Mouse (Mus musculus): ENCODE measurements at regions not wholly inside any gene's neighbourhood (a gene's known extent, or its start where the extent isn't known, plus 50 kb on each side); places are given as distances from the start of the nearest gene placed in this dataset.

DNA sequence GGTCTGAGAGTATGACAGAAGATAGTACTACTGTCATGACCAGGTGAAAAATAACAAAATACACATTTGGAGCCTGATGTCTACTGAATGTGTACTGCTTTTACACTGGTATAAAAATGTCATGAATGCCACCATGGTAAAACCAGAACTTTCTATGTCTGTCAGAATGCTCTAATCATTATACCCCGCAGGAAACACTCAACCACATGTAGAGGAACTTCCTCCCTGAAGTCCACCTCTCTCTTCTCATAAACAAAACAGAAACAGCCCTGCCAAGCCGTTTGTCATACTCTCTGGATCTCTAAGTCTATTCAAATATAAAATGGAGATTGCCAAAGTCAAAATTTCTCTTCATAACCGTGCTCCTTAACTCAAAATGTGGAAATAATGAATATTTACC, 178.2 kb downstream of the Parm1 start:
- WGBS, result 17% methylated on average over 3 of the region's 3 CpGs
- no peak for TF ChIP-seq POLR2A (IDR thresholded peaks at IDR 0.05; ENCODE audit: control insufficient read depth, extremely low read depth, insufficient read depth, low read length, poor library complexity)
- TF ChIP-seq CTCF (IDR thresholded peaks at IDR 0.05; ENCODE audit: borderline replicate concordance, control insufficient read depth, extremely low read depth, insufficient read depth, low read length, poor library complexity), result no peak
- DNase-seq, result no peak
- H3K36me3 ChIP-seq (ENCODE audit: control insufficient read depth, insufficient read depth, low read length), result no peaks in the 10 kb centered on the region
- H3K4me1 ChIP-seq (replicated peaks; ENCODE audit: control insufficient read depth, insufficient read depth, low read length), result no peaks in the 10 kb centered on the region
- H3K27me3 ChIP-seq (ENCODE audit: control insufficient read depth, insufficient read depth, low read length), result no peaks in the 10 kb centered on the region
- no peak overlapping the region for H3K4me3 ChIP-seq (ENCODE audit: control insufficient read depth, insufficient read depth, low read length)
- H3K27ac ChIP-seq (ENCODE audit: control insufficient read depth, insufficient read depth, low read length), result no peak overlapping the region

DNA sequence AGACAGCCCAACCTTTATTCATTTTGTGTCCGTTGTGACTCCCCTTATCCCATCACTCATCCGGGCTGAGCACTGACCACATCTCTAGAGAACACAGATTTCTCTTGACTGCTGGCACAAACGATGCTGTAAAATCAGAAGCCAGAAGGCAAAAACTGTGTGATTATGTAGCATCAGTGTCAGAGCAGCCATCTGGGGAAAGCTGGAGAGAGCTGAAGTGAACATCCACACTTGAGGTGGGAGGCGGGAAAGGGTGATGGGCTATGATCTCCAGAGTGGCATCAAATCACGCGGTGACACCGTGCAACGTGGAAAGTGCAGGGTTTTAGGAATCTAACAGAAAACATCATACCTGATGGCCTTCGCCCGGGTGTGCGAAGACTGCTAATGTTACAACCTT, 175.9 kb downstream of the Parm1 start:
- no peak for DNase-seq
- no peaks in the 10 kb centered on the region for H3K4me1 ChIP-seq (replicated peaks; ENCODE audit: control insufficient read depth, insufficient read depth, low read length)
- no peaks in the 10 kb centered on the region for H3K36me3 ChIP-seq (ENCODE audit: control insufficient read depth, insufficient read depth, low read length)
- no peak overlapping the region for H3K4me3 ChIP-seq (ENCODE audit: control insufficient read depth, insufficient read depth, low read length)
- H3K27me3 ChIP-seq (ENCODE audit: control insufficient read depth, insufficient read depth, low read length), result no peaks in the 10 kb centered on the region
- no peak for TF ChIP-seq POLR2A (IDR thresholded peaks at IDR 0.05; ENCODE audit: control insufficient read depth, extremely low read depth, insufficient read depth, low read length, poor library complexity)
- TF ChIP-seq CTCF (IDR thresholded peaks at IDR 0.05; ENCODE audit: borderline replicate concordance, control insufficient read depth, extremely low read depth, insufficient read depth, low read length, poor library complexity), result no peak
- WGBS, result 94% methylated on average over 11 of the region's 11 CpGs
- no peak overlapping the region for H3K27ac ChIP-seq (ENCODE audit: control insufficient read depth, insufficient read depth, low read length)

DNA sequence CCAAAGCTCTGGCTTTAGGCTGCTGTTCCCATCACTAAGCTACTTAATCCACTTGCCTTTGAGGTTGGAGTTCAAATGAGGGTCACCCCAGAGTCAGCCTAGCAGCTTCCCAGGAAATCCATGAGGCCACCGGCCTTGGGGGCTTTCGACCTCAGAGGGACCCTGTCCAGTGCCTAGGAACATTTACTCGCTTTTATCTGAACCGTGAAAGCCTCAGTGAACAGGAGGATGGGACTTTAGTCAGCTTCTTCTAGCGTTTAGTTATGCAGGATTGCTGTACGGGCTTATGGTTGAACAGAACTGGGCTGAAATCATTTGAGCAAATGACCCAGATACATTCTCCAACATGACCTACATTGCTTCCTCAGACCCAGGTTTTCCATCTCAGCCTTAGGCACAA, 174.9 kb downstream of the Parm1 start:
- H3K4me1 ChIP-seq (replicated peaks; ENCODE audit: control insufficient read depth, insufficient read depth, low read length), result no peaks in the 10 kb centered on the region
- DNase-seq, result no peak
- WGBS, result 92% methylated on average over 6 of the region's 6 CpGs
- H3K27me3 ChIP-seq (ENCODE audit: control insufficient read depth, insufficient read depth, low read length), result no peaks in the 10 kb centered on the region
- no peaks in the 10 kb centered on the region for H3K36me3 ChIP-seq (ENCODE audit: control insufficient read depth, insufficient read depth, low read length)
- H3K27ac ChIP-seq (ENCODE audit: control insufficient read depth, insufficient read depth, low read length), result no peak overlapping the region
- TF ChIP-seq CTCF (IDR thresholded peaks at IDR 0.05; ENCODE audit: borderline replicate concordance, control insufficient read depth, extremely low read depth, insufficient read depth, low read length, poor library complexity) (no peak), POLR2A (IDR thresholded peaks at IDR 0.05; ENCODE audit: control insufficient read depth, extremely low read depth, insufficient read depth, low read length, poor library complexity) (no peak)
- H3K4me3 ChIP-seq (ENCODE audit: control insufficient read depth, insufficient read depth, low read length), result no peak overlapping the region

DNA sequence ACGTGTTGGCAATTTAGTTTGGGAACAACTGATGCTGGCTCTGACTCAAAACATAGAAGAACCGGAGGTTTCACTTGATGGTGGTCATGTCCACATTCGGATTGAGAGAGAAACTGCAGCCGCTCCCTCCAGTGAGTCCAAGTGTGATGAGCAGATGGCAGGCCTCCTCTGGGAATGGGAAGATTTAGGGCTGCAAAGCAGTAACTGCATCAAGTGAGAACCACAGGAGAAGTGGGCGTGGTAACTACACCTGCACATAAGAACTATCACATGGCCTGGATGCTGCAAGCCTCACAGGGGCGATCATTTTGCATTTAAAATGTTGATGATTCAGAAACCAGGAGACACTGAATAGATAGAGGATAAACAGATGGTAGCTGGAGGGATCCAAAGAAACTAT, 161.3 kb downstream of the Parm1 start:
- Histone ChIP-seq H3K27ac (ENCODE audit: control insufficient read depth, insufficient read depth, low read length) (no peak overlapping the region), H3K27me3 (ENCODE audit: control insufficient read depth, insufficient read depth, low read length) (no peaks in the 10 kb centered on the region), H3K4me1 (replicated peaks; ENCODE audit: control insufficient read depth, insufficient read depth, low read length) (no peaks in the 10 kb centered on the region), H3K36me3 (ENCODE audit: control insufficient read depth, insufficient read depth, low read length) (no peaks in the 10 kb centered on the region), H3K4me3 (ENCODE audit: control insufficient read depth, insufficient read depth, low read length) (no peak overlapping the region)
- 91% methylated on average over 6 of the region's 6 CpGs for WGBS
- no peak for DNase-seq
- TF ChIP-seq POLR2A (IDR thresholded peaks at IDR 0.05; ENCODE audit: control insufficient read depth, extremely low read depth, insufficient read depth, low read length, poor library complexity), result no peak
- no peak for TF ChIP-seq CTCF (IDR thresholded peaks at IDR 0.05; ENCODE audit: borderline replicate concordance, control insufficient read depth, extremely low read depth, insufficient read depth, low read length, poor library complexity)

All from thymus, adult 2 months (tissue).